Mouse (Mus musculus) thymus, adult 2 months (tissue): ENCODE measurements at regions not wholly inside any gene's neighbourhood (a gene's known extent, or its start where the extent isn't known, plus 50 kb on each side); places are given as distances from the start of the nearest gene placed in this dataset.

Experiments used
- DNase-seq: peaks from one replicate; pipeline ENCODE4 v3.0.0; 2021
- H3K27ac ChIP-seq: fragments of 200-500 bp; 2 replicates; pipeline ENCODE4 v1.5.1; 2012; ENCODE audit warnings: low read length, control low read depth; ENCODE audit not compliant: control insufficient read depth, insufficient read depth
- H3K27me3 ChIP-seq: fragments of 200-500 bp; 2 replicates; pipeline ENCODE4 v1.6.1; 2012; ENCODE audit warnings: mild to moderate bottlenecking, low read length, moderate library complexity, mixed read lengths; ENCODE audit not compliant: control insufficient read depth, insufficient read depth
- H3K36me3 ChIP-seq: fragments of 200-500 bp; 2 replicates; pipeline ENCODE4 v1.6.1; 2012; ENCODE audit warnings: mild to moderate bottlenecking, low read length, moderate library complexity; ENCODE audit not compliant: control insufficient read depth, insufficient read depth
- H3K4me1 ChIP-seq: fragments of 200-500 bp; replicated peaks from 2 replicates; pipeline ENCODE4 v1.6.1; 2012; ENCODE audit warnings: low read length; ENCODE audit not compliant: control insufficient read depth, insufficient read depth
- H3K4me3 ChIP-seq: fragments of 200-500 bp; 2 replicates; pipeline ENCODE4 v1.5.1; 2012; ENCODE audit warnings: mild to moderate bottlenecking, low read length, control low read depth, moderate library complexity; ENCODE audit not compliant: control insufficient read depth, insufficient read depth
- CTCF ChIP-seq: fragments of 200-500 bp; IDR thresholded peaks from 2 replicates; pipeline ENCODE4 v1.5.1; 2012; ENCODE audit warnings: mild to moderate bottlenecking, control low read depth, low read length, moderate library complexity, borderline replicate concordance; ENCODE audit not compliant: control insufficient read depth, poor library complexity, insufficient read depth; ENCODE audit errors: extremely low read depth
- POLR2A ChIP-seq: fragments of 200-500 bp; IDR thresholded peaks from 2 replicates; pipeline ENCODE4 v1.6.1; 2012; ENCODE audit warnings: mild to moderate bottlenecking, low read length, control low read depth, moderate library complexity; ENCODE audit not compliant: control insufficient read depth, poor library complexity, insufficient read depth; ENCODE audit errors: extremely low read depth
- WGBS: fragments of 180-500 bp; shearing (Covaris S2); methylation state at CpG from one replicate; pipeline ENCODE4 v1.1.7; 2018; 5-methylcytosine and 5-hydroxymethylcytosine counted together

- TF ChIP-seq POLR2A (no peak), CTCF (no peak)
- DNase-seq, result no peak
- WGBS, result 90% methylated on average over 5 of the region's 5 CpGs
- no peaks in the 10 kb centered on the region for H3K4me1 ChIP-seq
- no peaks in the 10 kb centered on the region for H3K36me3 ChIP-seq
- no peak overlapping the region for H3K27ac ChIP-seq
- no peaks in the 10 kb centered on the region for H3K27me3 ChIP-seq
- no peak overlapping the region for H3K4me3 ChIP-seq
Measured at GRCm38 (mm10) chr13:48193942-48194341, 67.1 kb upstream of the Id4 start.

GRCm38 (mm10) chr13:48207824-48208223 lies 53.2 kb upstream of the Id4 start:
- no peak overlapping the region for H3K27ac ChIP-seq
- H3K36me3 ChIP-seq, result no peaks in the 10 kb centered on the region
- DNase-seq, result no peak
- TF ChIP-seq POLR2A, result no peak
- no peak for TF ChIP-seq CTCF
- H3K4me3 ChIP-seq, result no peak overlapping the region
- 82% methylated on average over 4 of the region's 4 CpGs for WGBS
- no peaks in the 10 kb centered on the region for H3K27me3 ChIP-seq
- no peaks in the 10 kb centered on the region for H3K4me1 ChIP-seq
